Mouse (Mus musculus): Measurements from ENCODE around the gene Gm8439.
"Not testable (repeated sequence)": the region's sequence is repeated elsewhere in the genome, so short reads cannot be mapped to it uniquely, and the experiment has no call there.

The Gm8439 gene

DNA sequence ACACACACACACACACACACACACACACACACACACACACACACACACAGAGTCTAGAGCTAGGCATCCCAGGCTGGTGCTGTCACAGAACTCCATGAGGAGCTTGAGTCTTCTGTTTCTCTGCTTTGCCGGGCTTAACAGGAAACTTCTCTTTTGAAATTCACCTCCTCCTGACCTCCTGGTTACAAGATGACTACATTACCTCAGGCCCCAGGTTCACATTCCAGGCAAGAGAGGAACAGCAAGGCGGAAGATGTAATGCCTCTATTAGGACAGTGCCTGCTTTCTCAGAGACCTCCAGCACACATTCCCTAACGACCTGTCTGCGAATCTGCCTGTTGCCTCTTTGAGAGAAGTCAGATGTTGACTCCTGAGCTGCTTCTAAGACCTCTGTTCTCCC lies at the start of gene Gm8439:
Gene Gm8439, plus strand, starts transcription at position 301 of the 400 bp plus-strand sequence.
- no peak for DNase-seq (ENCODE audit: low spot score in 2 of 2)

DNA sequence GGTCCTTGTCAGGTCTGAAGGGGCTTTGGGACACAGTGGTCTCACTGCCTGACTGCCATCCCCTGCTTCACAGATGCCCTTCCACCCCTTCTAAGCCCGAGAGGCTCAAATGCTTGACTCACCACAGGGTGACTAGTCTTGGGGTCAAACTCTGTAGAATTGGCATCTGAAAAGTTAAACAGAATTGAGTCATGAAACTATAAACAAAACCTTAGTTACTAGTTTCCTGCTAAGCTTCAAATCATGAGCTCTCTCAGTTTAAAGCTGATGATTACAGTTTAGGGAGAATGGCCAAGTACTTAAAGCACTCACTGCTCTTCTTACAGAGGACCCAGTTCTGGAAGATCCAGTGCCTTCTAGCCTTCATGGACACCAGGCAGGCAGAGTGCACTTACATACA lies 43.6 kb upstream of the Gm8439 start:
- DNase-seq (ENCODE audit: low spot score in 2 of 2): no peak

DNA sequence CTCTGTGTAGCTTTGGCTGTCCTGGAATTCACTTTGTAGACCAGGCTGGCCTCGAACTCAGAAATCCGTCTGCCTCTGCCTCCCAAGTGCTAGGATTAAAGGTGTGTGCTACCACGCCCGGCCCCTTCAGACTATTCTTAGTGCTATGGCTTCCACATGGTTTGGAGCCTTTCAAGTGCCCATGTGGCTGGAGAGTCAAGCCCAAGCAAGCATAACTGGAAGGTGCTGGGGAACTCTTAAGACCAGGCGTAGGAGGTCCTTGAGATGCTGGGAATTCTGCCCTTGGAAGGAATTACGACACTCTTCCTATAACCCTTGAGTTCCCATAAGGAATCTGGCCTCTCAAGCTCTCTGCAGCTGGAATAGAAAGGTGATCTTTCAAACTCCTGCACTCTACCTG lies 32.0 kb upstream of the Gm8439 start:
- DNase-seq (ENCODE audit: low spot score in 2 of 2): no peak

DNA sequence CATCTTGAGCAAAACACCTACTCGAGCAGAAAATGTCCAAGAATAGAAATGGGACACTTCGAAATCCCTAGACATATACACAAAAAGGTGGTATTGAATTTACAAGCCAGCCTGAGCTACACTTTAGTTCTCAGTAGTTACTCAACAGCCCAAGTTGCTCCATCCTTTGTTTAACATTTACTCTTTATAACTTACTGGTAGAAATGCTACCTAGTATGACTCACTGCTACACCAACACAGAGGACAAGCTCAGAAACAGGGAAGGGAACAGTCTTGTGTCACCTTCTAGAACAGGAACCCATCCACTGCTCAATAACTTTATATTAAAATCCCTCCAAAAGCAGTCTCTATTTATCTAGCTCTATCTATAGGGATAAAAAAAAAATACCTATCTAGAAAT lies 22.8 kb upstream of the Gm8439 start:
- no peak for DNase-seq (ENCODE audit: low spot score in 2 of 2)

DNA sequence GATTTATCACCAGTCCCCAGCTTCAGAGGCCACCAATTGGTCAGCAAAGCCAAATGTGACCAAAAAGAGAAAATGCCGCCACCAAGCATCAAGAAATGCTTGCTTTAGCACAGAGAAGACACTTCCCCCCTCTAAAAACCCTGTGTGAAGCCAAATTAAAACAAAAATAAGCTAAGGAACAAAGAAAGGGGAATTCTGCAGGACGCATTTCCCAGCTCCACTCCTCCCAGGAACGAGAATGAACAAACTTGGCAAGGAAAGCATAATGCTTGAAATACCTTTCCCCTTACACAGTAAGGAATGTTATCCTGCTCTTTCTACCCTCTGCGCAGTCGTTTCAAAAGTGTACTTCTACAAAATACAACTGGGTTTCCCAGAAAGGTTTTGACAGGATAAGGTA lies 20.5 kb upstream of the Gm8439 start:
- no peak for DNase-seq (ENCODE audit: low spot score in 2 of 2)

DNA sequence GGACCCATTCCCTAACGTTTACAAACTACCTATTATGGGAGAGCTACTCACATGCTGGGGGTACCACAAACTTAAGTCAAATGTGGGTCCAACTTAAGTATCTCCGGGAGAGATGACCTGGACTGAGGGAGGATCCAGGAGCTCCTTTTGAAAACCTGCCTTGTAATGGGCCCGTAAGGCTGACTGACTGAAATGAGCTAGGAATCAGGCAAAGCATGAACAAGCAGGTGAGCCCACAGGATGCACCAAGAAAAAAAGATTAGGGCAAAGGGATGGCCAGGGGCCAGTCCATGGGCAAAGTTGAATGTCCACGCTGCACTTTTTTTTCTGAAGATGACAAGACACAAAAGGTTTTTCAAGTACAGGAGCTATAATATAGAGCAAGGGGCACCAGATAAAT lies 19.5 kb upstream of the Gm8439 start:
- DNase-seq (ENCODE audit: low spot score in 2 of 2): no peak

DNA sequence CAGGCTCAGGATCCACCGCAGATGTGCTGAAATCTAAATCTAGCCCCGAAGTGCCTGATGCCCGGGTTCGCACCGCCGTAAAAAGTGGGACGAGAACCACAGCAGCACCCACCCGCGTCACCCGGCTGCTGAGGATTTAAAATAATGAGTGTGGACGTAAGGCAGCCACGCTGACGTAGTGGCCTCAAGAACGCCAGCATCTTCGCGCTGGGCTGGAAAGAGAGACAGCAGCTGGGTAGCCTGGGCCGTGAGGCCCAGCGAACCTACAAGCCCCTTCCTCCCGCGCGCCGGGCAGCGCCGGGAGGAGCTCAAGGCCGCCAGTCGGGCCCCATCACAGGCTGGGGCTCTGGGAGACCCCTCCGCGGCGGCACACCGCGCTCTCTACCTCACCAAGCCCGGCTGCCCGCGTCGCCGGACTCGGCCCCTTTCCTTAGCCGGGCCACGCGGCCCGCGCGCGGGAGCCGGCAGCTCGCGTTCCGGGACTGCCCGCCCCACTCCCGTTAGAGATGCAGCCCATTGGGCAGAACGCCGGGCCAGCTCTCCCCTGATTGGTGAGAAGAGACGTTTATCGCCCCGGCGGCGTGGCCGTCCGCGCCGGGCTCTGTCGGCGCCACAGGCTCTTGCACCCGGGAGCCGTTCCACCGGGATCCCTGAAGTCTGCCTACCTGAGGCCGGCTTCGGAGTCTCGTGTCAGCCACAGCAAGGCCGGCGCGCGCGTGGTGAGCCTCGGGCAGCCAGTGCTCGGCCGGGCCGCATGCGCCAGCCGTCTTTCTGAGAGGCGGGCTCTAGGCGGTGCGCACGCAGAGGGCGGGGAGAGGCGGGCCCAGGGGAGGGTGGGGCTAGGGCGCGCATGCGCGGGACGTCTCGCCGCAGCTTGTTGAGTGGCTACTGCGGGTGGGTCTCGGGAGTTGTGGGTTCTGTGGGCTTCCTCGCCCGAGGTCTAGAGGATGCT lies 18.8 kb upstream of the Gm8439 start, which contains the start of gene Ctps:
Gene Ctps, minus strand, starts transcription at position 791 of the 952 bp plus-strand sequence.
- peak; percentile 93 to 94 for DNase-seq (ENCODE audit: low spot score in 2 of 2)

DNA sequence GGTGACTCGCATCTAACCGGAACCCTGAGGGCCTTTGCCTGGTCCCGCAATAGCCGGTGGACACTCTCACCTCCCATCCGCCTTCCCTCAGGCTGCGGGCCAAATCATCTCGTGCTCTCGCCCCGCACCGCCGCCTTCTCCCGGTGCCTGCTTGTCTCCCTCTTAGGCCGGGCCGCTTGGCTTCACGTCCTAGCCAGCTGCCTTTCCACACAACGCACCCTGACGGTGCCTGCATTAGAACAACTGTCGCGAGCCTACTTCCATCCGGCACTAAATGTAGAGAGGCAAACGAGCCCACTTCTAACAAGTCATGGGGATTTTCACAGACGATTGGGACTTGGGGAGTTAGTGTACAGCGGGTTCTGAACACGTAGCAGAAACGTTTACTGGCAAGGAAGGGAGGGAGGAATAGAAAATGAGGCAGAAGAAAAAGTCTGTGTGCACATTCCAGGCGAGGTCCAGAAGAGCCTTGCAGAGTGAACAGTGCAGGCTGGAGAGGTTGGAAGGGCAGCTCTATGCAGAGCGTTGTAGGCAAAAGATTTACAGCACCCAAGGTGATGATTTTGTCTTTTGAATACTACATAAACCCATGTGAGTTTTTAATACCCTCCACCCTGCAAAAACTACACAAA lies 18.0 kb upstream of the Gm8439 start:
- DNase-seq (ENCODE audit: low spot score in 2 of 2): no peak

DNA sequence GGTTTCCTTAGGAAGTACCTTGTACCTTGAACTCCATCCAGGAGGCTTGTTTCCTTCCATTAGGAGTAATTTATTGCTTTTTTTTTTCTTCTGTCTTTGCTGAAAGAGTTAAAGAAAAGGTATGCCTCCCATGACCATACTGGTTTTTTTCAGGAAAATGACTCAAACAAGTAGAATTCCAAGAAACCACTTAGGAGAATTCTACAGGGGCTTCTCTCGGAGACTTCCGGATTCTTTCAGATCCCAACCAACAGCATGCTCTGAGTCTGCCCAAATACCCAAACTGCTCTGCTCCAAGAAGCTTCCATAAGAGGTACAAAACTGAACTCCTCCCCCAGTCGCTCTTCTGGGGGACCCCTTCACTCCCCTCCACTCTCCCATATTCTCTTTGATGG lies 17.5 kb upstream of the Gm8439 start:
- no peak for DNase-seq (ENCODE audit: low spot score in 2 of 2)

DNA sequence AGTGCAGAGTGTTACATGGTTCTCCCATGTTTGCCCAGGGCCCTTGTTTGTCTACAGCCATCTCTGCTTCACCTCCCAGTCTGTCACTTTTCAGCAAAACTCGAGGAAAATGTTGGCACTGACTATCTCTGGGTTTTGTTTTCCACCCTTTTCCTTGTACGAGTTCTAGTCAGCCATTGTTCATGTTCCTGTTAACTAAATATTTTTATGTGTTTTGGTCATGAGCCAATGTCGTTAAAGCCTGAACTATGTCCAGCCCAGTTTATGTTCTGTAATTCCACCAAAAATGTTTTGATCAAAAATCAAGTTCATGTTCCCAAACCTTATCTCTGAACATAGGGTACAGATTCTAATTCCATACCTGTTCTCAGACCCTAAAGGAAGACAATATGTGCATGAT lies 16.9 kb upstream of the Gm8439 start:
- DNase-seq (ENCODE audit: low spot score in 2 of 2): no peak

DNA sequence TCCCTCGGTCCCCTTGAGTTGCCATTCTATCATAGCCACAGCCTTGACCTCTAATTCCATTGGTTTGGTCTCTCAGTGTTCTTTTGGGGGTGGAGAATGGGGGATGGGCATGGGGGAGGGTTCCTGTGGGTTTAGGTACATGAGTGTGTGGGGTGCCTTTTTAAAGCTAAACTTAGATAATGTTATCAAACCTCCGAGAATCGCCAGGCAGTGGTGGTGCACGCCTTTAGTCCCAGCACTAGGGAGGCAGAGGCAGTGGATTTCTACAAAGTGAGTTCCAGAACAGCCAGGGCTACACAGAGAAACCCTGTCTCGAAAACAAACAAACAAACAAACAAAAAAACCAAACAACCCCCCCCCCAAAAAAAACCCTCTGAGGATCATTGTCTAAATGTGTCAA lies 7.7 kb upstream of the Gm8439 start:
- no peak for DNase-seq (ENCODE audit: low spot score in 2 of 2)

DNA sequence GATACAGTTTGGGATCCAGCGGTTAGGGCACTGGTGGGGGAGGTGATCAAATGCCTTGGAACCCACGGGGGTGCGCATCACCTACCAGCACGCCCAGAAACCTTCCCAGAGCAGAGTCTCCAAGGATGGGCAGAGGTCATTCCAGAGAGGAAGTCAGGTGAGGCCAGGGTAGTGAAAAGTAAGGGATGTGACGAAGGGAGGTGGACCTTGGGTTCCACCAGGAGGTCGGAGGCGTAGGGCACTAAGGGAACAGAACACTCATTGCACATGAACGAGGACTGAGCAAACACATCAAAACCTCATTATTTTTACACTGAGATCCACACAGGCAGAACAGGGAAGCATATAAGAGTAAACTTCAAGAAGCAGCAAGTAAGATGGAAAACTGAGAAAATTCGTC lies 6.8 kb upstream of the Gm8439 start:
- no peak for DNase-seq (ENCODE audit: low spot score in 2 of 2)

DNA sequence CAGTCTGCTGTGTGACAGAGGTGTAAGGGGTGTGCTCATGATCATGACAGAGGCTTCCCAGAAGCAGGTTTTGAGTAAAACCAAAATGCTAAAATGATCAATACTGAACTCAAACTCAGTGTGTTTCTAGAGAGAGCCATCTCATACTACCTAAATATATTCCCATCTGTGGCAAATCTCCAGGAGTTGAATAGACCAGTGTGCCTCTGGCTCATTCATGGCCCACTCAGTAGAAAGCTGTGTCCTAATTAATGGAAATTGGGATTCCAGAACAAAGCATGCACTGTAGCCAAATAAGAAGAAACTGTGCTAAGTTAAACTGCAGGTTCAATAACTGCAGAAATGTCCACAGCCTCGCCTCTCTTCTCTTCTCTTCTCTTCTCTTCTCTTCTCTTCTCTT lies 1.6 kb upstream of the Gm8439 start:
- no peak for DNase-seq (ENCODE audit: low spot score in 2 of 2)

DNA sequence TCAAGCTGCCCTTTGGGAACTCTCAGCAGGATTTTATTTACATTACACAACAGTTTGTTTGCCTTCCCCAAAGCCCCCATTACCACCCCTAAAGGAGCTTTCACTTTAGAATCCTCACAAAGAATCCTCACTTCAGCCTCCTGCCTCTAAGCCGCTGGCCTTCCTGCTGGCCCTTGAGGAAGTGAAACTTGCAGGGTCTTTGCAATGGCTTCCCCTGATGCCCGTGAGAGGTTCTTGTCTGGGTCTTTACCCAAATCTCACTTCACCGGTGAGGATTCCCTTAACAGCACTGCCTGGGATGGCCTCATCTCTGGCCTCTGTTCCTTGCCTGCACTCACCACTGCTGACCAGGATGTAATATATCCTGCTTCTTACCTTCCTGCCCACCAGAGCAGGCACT lies 525 bp downstream of the Gm8439 start:
- no peak for DNase-seq (ENCODE audit: low spot score in 2 of 2)

DNA sequence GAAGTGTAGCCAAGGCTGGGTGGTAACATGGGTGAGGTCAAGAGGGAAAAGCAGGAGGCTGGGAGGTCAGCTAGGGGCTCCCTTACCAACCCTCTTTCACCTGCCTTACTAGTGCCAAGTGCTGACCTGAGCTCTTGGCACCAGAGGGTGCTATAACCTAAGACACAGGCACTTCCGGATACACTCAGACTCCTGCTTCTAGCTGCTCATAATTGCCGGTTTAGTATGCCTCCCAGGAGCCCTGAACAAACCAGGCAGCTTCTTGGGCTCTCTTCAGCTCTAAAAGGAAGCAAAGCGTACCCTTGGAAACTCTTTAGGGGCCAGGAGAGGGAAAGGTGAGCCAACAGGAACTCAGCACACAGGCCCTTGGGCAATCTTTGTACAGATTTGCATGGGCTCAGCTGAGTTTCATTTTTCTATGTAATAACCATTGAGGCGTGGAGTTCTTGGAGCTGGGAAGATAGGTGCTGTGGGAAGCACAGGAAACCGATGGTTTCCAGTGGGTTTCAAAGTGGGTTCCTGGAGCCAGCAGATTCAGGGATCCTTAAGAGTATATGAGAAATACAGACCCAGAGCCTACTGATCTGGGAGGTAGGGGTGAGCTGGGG lies 1.4 kb downstream of the Gm8439 start:
- no peak for DNase-seq (ENCODE audit: low spot score in 2 of 2)

DNA sequence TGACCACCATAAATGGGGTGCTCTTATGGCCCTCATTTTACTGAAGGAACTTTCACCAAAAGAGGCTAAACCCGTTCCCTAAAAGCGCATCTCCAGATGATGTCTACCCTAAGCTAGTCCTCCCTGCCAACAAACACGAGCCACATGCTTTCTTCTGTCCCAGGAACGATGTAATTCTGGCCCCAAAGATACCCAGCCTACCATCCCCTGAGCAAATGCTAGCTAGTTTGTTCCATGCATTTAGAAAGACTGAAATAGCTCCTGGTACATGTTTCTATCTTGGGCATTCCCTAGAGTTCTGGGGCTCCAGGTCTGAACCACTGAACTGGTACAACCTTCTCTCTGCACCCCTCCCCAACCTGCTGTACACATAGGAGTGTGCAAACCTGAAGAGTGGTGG lies 2.4 kb downstream of the Gm8439 start:
- DNase-seq (ENCODE audit: low spot score in 2 of 2): no peak

DNA sequence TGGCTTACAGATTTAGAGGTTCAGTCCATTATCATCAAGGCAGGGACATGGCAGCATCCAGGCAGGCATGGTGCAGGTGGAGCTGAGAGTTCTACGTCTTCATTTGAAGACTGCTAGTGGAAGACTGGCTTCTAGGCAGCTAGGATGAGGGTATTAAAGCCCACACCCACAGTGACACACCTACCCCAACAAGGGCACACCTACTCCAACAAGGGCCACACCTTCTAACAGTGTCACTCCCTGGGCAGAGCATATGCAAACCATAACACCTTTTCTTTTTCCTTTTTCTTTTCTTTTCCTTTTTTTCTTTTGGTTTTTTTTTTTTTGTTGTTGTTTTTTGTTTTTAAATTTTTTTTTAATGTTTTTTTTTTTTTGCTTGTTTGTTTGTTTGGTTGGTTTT lies 7.7 kb downstream of the Gm8439 start:
- DNase-seq (ENCODE audit: low spot score in 2 of 2): not testable (repeated sequence)

DNA sequence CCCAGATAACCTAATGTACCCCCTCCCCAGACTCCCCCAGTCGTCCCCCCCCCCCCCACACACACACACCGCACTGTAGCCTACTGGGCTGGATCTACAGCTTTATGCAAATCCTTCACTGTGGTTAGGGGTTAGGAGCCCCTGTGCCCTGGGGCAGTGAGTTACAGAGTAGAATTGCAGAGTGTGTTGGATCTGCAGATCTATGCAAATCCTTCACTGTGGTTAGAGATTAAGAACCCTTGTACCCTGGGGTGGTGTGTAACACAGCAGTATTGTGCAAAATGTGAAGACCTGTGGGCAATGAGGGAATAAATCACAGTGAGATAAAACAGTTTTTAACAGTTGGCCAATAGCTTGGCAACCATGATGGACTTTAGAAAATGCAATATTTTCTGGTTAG lies 10.4 kb downstream of the Gm8439 start:
- DNase-seq (ENCODE audit: low spot score in 2 of 2): no peak

DNA sequence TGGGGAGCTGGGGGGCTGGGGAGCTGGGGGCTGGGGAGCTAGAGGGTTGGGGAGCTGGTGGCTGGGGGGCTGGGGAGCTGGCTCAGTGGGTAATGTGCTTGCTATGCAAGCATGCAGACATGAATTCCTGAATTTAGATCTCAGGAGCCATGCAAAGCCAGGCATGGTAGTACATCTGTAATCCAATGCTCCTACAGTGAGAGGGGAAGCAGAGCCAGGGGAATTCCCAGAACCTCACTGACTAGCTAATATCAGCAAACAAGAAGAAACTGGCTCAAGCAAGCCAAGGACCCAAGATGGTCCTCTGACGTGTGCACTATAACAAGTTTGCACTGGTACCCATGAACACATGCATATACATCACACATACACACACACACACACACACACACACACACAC lies 13.2 kb downstream of the Gm8439 start:
- DNase-seq (ENCODE audit: low spot score in 2 of 2): no peak

DNA sequence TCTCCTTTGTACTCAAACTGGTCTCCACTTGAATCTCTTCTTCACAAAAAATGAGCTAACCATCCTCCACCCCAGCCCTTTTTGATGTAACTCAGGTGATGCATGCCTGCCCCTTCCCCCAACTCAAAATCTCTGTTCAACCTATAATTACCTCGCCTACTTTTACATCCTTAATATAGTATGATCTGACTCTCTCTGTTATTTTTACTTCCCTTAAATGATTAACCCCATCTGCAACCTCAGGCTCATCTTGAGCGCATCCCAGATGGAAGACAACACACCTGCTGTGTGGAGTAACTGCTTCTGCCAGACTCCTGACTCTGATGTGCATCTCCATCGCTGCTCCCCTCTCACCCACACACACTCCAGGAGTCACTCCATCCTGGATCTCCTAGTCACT lies 14.1 kb downstream of the Gm8439 start:
- no peak for DNase-seq (ENCODE audit: low spot score in 2 of 2)

DNA sequence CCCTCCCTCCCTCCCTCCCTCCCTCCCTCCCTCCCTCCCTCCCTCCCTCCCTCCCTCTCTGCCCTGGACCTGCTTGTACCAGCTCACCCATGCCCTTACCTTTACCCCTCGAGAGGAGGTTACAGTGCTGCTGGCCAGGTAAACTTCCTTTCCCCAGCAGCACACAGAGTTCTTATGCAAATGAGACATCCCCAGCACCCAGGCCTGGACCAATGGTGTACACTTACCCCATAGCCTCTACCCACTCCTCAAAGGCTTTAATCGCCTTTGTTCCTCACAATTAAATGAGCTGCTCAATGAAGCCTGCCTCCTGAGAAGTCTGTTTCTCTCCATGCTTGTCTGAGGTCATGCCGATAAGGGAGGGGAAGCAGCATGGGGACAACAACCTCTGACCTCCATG lies 18.4 kb downstream of the Gm8439 start:
- no peak for DNase-seq (ENCODE audit: low spot score in 2 of 2)

DNA sequence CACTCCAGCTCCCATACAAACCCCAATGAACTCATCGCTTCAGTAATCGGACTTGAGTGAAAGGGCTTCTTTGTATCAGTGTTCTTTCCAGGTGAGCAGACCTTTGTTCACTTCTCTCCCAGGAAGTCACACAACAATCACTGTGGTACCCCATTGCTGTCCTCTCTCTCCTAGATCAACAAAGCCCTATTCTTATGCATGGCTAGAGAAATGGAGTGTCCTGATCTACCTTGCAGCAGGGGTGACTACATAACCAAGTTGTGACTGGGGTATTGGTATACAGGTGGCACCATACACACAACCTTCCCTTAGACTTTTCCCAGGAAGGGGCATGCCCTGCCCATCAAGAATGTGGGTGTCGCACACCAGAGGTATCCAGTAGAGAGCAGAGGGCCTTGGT lies 22.5 kb downstream of the Gm8439 start:
- no peak for DNase-seq (ENCODE audit: low spot score in 2 of 2)

Data from urinary bladder, postnatal 4 days (tissue).